Mouse (Mus musculus): ENCODE results near the gene Cpne6. TPM values are rescaled to one million over a fixed set of nuclear protein-coding genes. Genes with fewer than 3 reads are reported as not detected.
A peak's percentile ranks its signal among the peaks of the same experiment; 100 is the strongest.

Cpne6 gene
- polyA plus RNA-seq (2012; rRNA removed) = 195 and 268 TPM in 2 replicates

DNA sequence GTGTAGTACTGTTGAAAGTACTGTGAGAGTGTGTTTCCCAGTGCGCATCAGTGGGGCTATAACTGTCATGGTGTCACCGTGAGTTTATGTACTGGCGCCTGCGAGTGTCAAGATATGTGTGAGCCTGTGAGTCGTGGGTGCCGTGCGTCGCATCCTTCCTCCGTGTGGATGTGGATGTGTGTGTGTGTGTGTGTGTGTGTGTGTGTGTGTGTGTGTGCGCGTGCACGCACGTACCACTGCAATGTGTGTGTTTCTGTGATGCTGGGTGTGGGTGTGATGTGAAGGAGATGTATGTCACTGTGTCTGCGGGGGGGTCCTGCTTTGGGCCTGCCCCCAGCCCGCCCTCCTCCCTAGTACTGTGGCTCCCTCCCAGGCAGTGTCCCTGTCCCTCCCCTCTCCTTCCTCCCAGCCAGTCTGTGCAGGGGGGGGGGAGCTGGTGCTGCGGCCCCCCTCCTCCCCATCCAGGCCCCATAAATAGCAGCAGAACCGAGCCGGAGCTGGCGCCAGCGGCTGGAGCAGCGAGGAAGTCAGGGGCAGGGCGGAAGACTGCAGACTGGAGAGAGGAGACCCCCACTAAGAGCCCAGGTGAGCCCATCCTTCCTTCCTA is at the start of gene Cpne6:
Gene Cpne6 (plus strand): TSS at position 321 of the 607 bp plus-strand sequence.
- H3K4me1 ChIP-seq (ENCODE audit: control insufficient read depth, insufficient read depth, low read length) = no peaks in the 10 kb centered on the region
- H3K4me3 ChIP-seq (ENCODE audit: insufficient read depth, low read length) = peak within 1 kb of the TSS; percentile 75
- TF ChIP-seq CTCF (IDR thresholded peaks at IDR 0.05; ENCODE audit: extremely low read depth, insufficient read depth, low read length) (no peak), POLR2A (IDR thresholded peaks at IDR 0.05; ENCODE audit: extremely low read depth, insufficient read depth, low read length) (peak; percentile 45; the same call in 1 of the 2 replicates)
- peak within 1 kb of the TSS; percentile 75 for H3K27ac ChIP-seq (ENCODE audit: insufficient read depth, low read length)

DNA sequence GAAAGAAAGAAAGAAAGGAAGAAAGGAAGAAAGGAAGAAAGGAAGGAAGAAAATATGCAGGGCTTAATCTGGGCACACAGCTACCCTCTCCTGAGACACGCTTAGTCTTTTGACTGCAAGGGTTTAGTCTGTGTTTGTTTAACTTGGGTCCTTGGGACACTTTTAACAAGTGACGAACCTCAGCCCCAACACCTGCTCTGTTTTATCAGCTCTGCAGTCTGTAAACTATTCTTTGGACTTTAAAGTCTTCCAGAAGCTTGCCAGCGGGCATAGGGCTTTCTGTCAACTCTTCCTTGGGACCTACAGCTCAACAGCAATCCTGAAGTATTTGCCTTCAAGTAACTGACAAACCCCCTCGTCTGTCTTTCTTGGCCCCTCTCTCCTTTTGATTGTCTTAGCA is 48.5 kb upstream of the Cpne6 start:
- Histone ChIP-seq H3K4me3 (ENCODE audit: insufficient read depth, low read length) (no peak overlapping the region), H3K27ac (ENCODE audit: insufficient read depth, low read length) (no peak overlapping the region), H3K4me1 (ENCODE audit: control insufficient read depth, insufficient read depth, low read length) (no peaks in the 10 kb centered on the region)
- TF ChIP-seq CTCF (IDR thresholded peaks at IDR 0.05; ENCODE audit: extremely low read depth, insufficient read depth, low read length) = no peak
- TF ChIP-seq POLR2A (IDR thresholded peaks at IDR 0.05; ENCODE audit: extremely low read depth, insufficient read depth, low read length) = no peak

DNA sequence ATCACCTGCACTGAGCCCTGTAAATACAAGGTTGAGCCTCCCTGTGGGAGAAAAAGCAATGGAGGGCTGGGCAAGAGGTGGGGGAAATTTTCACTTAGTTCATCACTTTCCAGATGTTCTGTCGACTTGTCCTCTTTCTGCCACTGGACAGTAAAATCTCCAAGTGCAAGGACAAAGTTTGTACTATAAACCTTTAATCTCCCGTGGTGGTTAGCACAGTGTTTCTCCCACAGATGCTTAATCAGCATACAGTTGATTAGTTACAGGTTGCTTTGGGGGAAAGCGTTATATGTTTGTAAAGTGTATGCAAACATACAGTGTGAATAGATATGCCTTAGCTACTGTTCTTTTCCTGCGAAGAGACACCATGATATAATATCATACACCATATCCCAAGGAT is 43.8 kb upstream of the Cpne6 start:
- H3K27ac ChIP-seq (ENCODE audit: insufficient read depth, low read length) = no peak overlapping the region
- H3K4me1 ChIP-seq (ENCODE audit: control insufficient read depth, insufficient read depth, low read length) = no peaks in the 10 kb centered on the region
- no peak for TF ChIP-seq CTCF (IDR thresholded peaks at IDR 0.05; ENCODE audit: extremely low read depth, insufficient read depth, low read length)
- no peak for TF ChIP-seq POLR2A (IDR thresholded peaks at IDR 0.05; ENCODE audit: extremely low read depth, insufficient read depth, low read length)
- no peak overlapping the region for H3K4me3 ChIP-seq (ENCODE audit: insufficient read depth, low read length)

DNA sequence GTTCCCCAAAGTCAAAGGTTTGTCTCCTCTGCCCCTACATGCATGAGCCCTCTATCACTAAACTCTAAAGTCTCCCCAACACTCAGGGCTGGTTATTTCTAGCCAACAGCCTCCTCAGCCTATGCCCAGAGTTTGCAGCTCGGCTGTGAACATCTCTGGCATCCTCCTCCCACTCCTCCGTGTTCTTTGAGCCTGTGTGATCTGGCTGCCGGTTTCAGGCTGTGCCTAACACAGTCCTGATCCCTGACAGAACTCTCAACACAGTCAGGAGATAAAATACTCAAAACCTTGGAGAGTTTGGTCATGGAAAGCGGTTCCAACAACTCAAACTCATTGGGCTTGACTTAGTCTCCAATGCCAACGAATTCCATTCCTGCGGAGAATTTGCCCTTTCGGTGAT is 43.1 kb upstream of the Cpne6 start:
- H3K27ac ChIP-seq (ENCODE audit: insufficient read depth, low read length) = no peak overlapping the region
- TF ChIP-seq POLR2A (IDR thresholded peaks at IDR 0.05; ENCODE audit: extremely low read depth, insufficient read depth, low read length) (no peak), CTCF (IDR thresholded peaks at IDR 0.05; ENCODE audit: extremely low read depth, insufficient read depth, low read length) (no peak)
- H3K4me1 ChIP-seq (ENCODE audit: control insufficient read depth, insufficient read depth, low read length) = no peaks in the 10 kb centered on the region

DNA sequence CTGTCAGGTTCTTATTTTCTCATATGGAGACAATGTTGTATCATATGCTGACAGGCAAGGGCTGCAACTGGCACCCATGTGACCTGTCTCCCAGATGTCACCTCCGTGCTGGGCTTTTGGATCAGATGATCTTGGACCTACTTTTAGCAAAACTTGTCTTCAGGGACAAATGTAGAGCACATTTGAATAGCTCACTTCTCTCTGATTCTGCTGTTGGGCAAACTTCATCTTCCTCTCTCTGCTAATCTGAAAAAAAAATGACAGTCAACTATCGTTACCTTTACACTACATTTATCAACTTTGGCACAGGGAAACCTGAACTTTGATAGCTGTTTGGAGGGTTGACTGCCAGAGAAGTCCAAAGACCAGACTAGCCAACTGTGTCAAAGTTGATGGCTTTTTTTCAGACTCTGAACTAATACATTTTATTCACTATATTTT is 41.9 kb upstream of the Cpne6 start:
- TF ChIP-seq POLR2A (IDR thresholded peaks at IDR 0.05; ENCODE audit: extremely low read depth, insufficient read depth, low read length) = no peak
- no peak for TF ChIP-seq CTCF (IDR thresholded peaks at IDR 0.05; ENCODE audit: extremely low read depth, insufficient read depth, low read length)
- Histone ChIP-seq H3K27ac (ENCODE audit: insufficient read depth, low read length) (no peak overlapping the region), H3K4me1 (ENCODE audit: control insufficient read depth, insufficient read depth, low read length) (no peaks in the 10 kb centered on the region)

More for the DNA sequence above, 43.1 kb upstream of the Cpne6 start:
- no peak overlapping the region for H3K4me3 ChIP-seq (ENCODE audit: insufficient read depth, low read length)

DNA sequence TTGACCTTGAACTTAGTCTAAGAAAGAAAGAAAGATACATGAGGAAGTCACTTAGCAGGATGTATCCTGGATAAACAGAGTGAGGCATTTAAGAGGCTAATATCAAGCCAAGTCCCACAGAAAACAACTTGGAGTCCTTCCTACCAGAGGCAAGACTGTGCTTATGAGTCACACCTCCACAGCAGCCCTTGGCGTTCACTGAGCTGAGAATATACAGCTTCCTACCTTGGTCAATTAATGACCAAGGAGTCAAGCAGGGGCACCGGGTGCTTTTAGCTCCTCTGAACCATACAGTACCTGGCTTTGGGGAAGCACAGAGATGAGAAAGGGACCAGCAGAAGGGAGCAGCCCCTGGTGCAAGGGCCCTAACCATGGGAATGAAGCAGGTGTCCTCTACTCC is 41.2 kb upstream of the Cpne6 start:
- H3K4me1 ChIP-seq (ENCODE audit: control insufficient read depth, insufficient read depth, low read length) = no peaks in the 10 kb centered on the region
- TF ChIP-seq CTCF (IDR thresholded peaks at IDR 0.05; ENCODE audit: extremely low read depth, insufficient read depth, low read length) = no peak
- TF ChIP-seq POLR2A (IDR thresholded peaks at IDR 0.05; ENCODE audit: extremely low read depth, insufficient read depth, low read length) = no peak
- H3K27ac ChIP-seq (ENCODE audit: insufficient read depth, low read length) = no peak overlapping the region
- no peak overlapping the region for H3K4me3 ChIP-seq (ENCODE audit: insufficient read depth, low read length)

More for the DNA sequence above, 41.9 kb upstream of the Cpne6 start:
- H3K4me3 ChIP-seq (ENCODE audit: insufficient read depth, low read length) = no peak overlapping the region

DNA sequence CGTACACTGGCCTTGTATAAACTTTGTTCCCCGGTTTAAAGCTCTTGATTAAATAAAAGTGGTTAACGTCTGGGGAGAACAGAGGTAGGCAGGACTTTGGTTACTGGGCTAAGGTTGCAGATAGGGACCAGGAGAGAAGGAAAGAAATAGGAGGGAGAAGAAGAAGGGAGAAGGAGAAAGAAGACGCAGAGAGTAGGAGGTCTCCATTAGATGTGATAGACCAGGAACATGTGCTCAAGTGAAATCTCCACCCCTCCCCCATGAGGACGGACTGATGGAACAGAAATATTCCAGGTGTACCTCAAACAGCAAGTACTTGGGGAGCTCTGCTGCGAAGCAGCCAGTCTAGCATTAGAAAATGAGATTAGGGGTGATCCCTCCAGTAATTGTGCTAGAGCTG is 40.4 kb upstream of the Cpne6 start:
- Histone ChIP-seq H3K4me3 (ENCODE audit: insufficient read depth, low read length) (no peak overlapping the region), H3K4me1 (ENCODE audit: control insufficient read depth, insufficient read depth, low read length) (no peaks in the 10 kb centered on the region), H3K27ac (ENCODE audit: insufficient read depth, low read length) (no peak overlapping the region)
- no peak for TF ChIP-seq CTCF (IDR thresholded peaks at IDR 0.05; ENCODE audit: extremely low read depth, insufficient read depth, low read length)
- TF ChIP-seq POLR2A (IDR thresholded peaks at IDR 0.05; ENCODE audit: extremely low read depth, insufficient read depth, low read length) = no peak

DNA sequence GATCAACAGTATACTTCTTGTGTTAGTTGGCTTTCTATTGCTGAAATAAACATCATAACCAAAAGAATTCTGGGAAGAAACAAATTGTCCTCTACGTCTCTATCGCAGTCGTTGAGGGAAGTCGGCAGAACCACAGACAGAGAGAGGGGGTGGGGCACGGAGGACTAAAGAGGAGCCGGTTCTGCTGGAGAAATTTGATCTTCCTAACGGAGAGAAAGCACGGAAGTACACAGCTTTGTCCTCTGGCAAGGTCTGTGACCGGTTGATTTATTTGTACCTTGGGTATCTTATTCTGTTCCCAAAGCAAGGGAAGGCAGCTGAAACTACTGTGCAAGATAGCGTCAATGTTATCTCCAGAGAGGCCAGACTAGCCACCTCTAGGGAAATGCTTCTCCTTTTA is 39.4 kb upstream of the Cpne6 start:
- Histone ChIP-seq H3K4me3 (ENCODE audit: insufficient read depth, low read length) (no peak overlapping the region), H3K4me1 (ENCODE audit: control insufficient read depth, insufficient read depth, low read length) (no peaks in the 10 kb centered on the region), H3K27ac (ENCODE audit: insufficient read depth, low read length) (no peak overlapping the region)
- TF ChIP-seq CTCF (IDR thresholded peaks at IDR 0.05; ENCODE audit: extremely low read depth, insufficient read depth, low read length) = no peak
- no peak for TF ChIP-seq POLR2A (IDR thresholded peaks at IDR 0.05; ENCODE audit: extremely low read depth, insufficient read depth, low read length)

DNA sequence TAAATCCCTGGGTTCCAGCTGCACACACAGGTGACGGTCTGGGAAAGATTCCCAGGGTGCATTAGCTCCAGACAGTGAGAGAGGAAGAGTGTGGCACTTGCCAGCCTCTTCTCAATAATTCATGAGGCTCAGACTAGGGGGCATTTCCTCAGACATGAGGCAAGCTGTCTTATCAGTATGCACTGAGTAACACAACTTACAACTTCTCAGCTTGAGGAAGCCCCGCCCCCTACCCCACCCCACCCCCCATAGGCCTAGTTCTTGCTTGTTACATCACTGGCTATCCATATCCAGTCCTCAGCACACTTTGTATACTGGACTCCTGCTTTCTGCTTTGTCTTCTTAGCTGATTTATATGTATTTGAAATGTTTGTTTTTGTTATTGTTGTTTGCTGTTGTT is 34.6 kb upstream of the Cpne6 start:
- TF ChIP-seq CTCF (IDR thresholded peaks at IDR 0.05; ENCODE audit: extremely low read depth, insufficient read depth, low read length) (no peak), POLR2A (IDR thresholded peaks at IDR 0.05; ENCODE audit: extremely low read depth, insufficient read depth, low read length) (no peak)

DNA sequence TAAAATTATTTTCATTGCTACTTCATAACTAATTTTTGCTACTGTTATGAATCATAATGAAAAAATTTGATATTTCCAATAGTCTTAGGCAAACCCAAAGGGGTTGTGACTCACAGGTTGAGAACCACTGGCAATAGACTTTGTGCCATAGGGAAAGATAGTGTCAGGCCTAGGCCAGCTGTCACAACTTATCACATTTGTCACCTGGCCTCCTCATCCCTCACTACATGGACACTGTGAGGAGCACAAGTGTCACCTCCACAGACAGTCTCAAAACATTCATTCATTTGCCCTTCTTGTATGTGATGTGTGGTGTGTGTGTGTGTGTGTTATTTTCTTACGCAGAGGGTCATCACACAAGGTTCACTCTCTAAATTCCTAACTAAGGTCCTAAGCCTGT is 32.8 kb upstream of the Cpne6 start:
- Histone ChIP-seq H3K4me3 (ENCODE audit: insufficient read depth, low read length) (no peak overlapping the region), H3K27ac (ENCODE audit: insufficient read depth, low read length) (no peak overlapping the region), H3K4me1 (ENCODE audit: control insufficient read depth, insufficient read depth, low read length) (no peaks in the 10 kb centered on the region)
- TF ChIP-seq CTCF (IDR thresholded peaks at IDR 0.05; ENCODE audit: extremely low read depth, insufficient read depth, low read length) = no peak
- TF ChIP-seq POLR2A (IDR thresholded peaks at IDR 0.05; ENCODE audit: extremely low read depth, insufficient read depth, low read length) = no peak

More for the DNA sequence above, 34.6 kb upstream of the Cpne6 start:
- Histone ChIP-seq H3K4me1 (ENCODE audit: control insufficient read depth, insufficient read depth, low read length) (no peaks in the 10 kb centered on the region), H3K4me3 (ENCODE audit: insufficient read depth, low read length) (no peak overlapping the region), H3K27ac (ENCODE audit: insufficient read depth, low read length) (no peak overlapping the region)
